In genomic region chr6:31453735-31454134, GRCm38 (mm10) we compare ENCODE assay signal across 8 mouse cellular contexts. TPM values are rescaled to one million over a fixed set of nuclear protein-coding genes. Genes with fewer than 3 reads are reported as not detected.
DNase-seq lines count a peak whose midpoint lies in the region; ATAC-seq and TF ChIP-seq lines count a peak whose summit lies in the region.

No protein-coding gene starts in this region.

- H3K4me1 ChIP-seq in heart, embryonic 12.5 days (replicated peaks) = no peaks in the 10 kb centered on the region; the same call in 1 of the 2 replicates
- no peaks in the 10 kb centered on the region for H3K4me1 ChIP-seq in hindbrain, embryonic 13.5 days (replicated peaks)

- ATAC-seq in heart, embryonic 12.5 days (ENCODE audit: insufficient number of reproducible peaks, low FRiP score) = no peak
- no peak for ATAC-seq in hindbrain, embryonic 13.5 days (ENCODE audit: low FRiP score)

- H3K9ac ChIP-seq in heart, embryonic 12.5 days = no peak overlapping the region
- no peak overlapping the region for H3K9ac ChIP-seq in hindbrain, embryonic 13.5 days

- TF ChIP-seq CTCF in brain, embryonic 14.5 days (IDR thresholded peaks at IDR 0.05; ENCODE audit: borderline replicate concordance, extremely low read depth, insufficient read depth, insufficient read length) = no peak

- TF ChIP-seq POLR2A in brain, embryonic 14.5 days (IDR thresholded peaks at IDR 0.05; ENCODE audit: borderline replicate concordance, extremely low read depth, insufficient read depth, insufficient read length, poor library complexity, severe bottlenecking) = no peak

- no peaks in the 10 kb centered on the region for H3K27me3 ChIP-seq in heart, embryonic 12.5 days (replicated peaks)
- no peaks in the 10 kb centered on the region for H3K27me3 ChIP-seq in hindbrain, embryonic 13.5 days

- H3K9me3 ChIP-seq in heart, embryonic 12.5 days (replicated peaks) = no peaks in the 10 kb centered on the region
- H3K9me3 ChIP-seq in hindbrain, embryonic 13.5 days = no peaks in the 10 kb centered on the region

- H3K36me3 ChIP-seq in heart, embryonic 12.5 days = peaks cover 20% of the 10 kb centered on the region
- H3K36me3 ChIP-seq in hindbrain, embryonic 13.5 days = peaks cover 21% of the 10 kb centered on the region

- peak; percentile 27 to 51 for DNase-seq in heart, adult 9 months (ENCODE audit: low spot score in 2 of 2)
- peak; percentile 33 to 34 for DNase-seq in right cerebral cortex, adult 2 months (ENCODE audit: low spot score in 2 of 2)
- no peak for DNase-seq in right cerebral cortex, postnatal 14 days
- peak; percentile 72 for DNase-seq in brain, embryonic 14.5 days (ENCODE audit: low read depth)
- peak; percentile 34 for DNase-seq in layer of hippocampus, adult 9-11 months
- DNase-seq in thymus, postnatal 14 days = peak; percentile 23

- H3K4me2 ChIP-seq in heart, embryonic 12.5 days = no peak overlapping the region
- no peak overlapping the region for H3K4me2 ChIP-seq in hindbrain, embryonic 13.5 days

- no peak overlapping the region for H3K27ac ChIP-seq in heart, embryonic 12.5 days (ENCODE audit: poor library complexity, severe bottlenecking)
- H3K27ac ChIP-seq in hindbrain, embryonic 13.5 days = no peak overlapping the region

- H3K4me3 ChIP-seq in heart, embryonic 12.5 days = no peak overlapping the region
- H3K4me3 ChIP-seq in hindbrain, embryonic 13.5 days = no peak overlapping the region

RNA-seq across cellular contexts. Expression of gene Mkln1, which starts 55.2 kb away (rescaled TPM):
- 212 and 218 TPM in 2 replicates for polyA plus RNA-seq in heart, embryonic 12.5 days (2016; fragmentation: Nextera tagmentation; extraction: Ambion mirVana)
- polyA plus RNA-seq in brain, embryonic 14.5 days (2012; rRNA removed) = 45.4 and 47.9 TPM in 2 replicates
- polyA plus RNA-seq in hindbrain, embryonic 13.5 days (2015; fragmentation: Nextera tagmentation; extraction: Ambion mirVana) = 145 and 156 TPM in 2 replicates
